Mouse (Mus musculus) C2C12 (cell line): ENCODE measurements around the gene Il4i1.

Source experiments
- CEBPB ChIP-seq: IDR thresholded peaks from one replicate; pipeline ENCODE4 v1.6.1; 2011; ENCODE audit warnings: low read depth, mild to moderate bottlenecking, control low read depth, moderate library complexity
- CTCF ChIP-seq: IDR thresholded peaks from one replicate; pipeline ENCODE4 v1.5.1; 2011; ENCODE audit not compliant: control insufficient read depth, insufficient read depth, insufficient read length
- FOSL1 ChIP-seq: IDR thresholded peaks from one replicate; pipeline ENCODE4 v1.8.0; 2011; ENCODE audit warnings: mild to moderate bottlenecking, low read length; ENCODE audit not compliant: poor library complexity, insufficient read depth, severe bottlenecking
- MAX ChIP-seq: IDR thresholded peaks from one replicate; pipeline ENCODE4 v1.6.1; 2011; ENCODE audit warnings: mild to moderate bottlenecking, control low read depth
- MYOD1 ChIP-seq: IDR thresholded peaks from one replicate; pipeline ENCODE4 v1.6.1; 2011; ENCODE audit warnings: low read depth; ENCODE audit not compliant: control insufficient read depth, insufficient read length
- USF1 ChIP-seq: IDR thresholded peaks from one replicate; pipeline ENCODE4 v1.6.1; 2011; ENCODE audit warnings: low read depth, mild to moderate bottlenecking, control low read depth, moderate library complexity

DNA sequence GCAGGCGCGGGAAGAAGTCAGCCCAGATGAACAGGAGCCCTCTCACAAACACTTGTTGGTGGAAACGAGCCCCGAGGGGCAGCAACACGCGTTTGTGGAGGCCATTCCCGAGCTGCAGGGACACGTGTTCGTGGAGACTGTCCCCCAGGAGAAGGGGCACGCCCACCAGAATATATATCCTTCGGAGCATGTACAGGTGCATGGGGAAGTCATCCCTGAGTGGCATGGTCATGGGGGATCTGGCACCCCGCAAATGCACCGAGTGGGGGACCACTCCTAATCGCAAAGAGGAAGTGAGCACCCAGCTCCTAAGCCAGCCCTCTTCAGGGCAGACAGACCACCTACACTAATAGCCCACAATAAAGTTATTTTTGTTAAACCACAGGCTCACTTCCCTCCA, 24.2 kb downstream of the Il4i1 start:
- TF ChIP-seq CTCF (no peak), MAX (no peak), MYOD1 (no peak), CEBPB (no peak), USF1 (no peak), FOSL1 (no peak)
